Mouse (Mus musculus): Measurements from ENCODE around the gene Hoxa5.

The Hoxa5 gene

DNA sequence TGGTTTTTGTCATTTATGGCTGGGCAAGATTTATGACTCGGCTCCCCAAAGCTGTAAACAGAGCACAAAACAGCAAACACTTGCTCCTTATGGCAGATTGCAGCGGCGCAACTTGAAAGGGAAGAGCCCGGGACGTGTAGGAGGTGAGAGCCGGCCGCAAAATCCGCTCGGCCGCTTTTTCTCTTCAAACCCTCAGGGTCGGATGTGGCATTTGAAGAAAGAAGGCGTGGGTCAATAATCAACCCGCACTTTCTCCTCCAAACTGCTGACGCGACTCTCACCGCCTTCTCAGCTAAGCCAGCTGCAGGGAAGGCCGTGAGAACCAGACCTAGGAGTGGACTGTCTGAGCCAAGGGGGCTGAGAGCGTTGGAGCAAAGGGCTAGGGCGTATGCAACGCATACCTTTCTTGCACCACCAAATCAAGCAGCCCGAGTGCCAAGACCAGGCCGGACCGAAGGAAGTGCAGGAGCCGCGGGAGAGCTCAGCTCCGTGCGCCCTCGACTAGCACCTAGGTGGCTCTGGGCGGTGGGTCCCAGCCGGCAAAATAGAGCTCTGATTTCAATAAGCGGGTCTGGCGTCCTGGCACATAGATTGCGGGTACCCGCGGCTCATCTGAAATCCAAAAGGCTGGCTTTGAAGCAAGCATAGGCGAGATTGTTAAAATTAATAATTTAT is 27.2 kb downstream of the Hoxa5 start, which contains the start of gene 5730596B20Rik:
TSS of gene 5730596B20Rik (plus strand) at position 438 of the 675 bp plus-strand sequence.
- no peak for DNase-seq (ENCODE audit: low read depth, low spot score)

GRCm38 (mm10) chr6:52176391-52176790 is 28.0 kb downstream of the Hoxa5 start:
- DNase-seq (ENCODE audit: low read depth, low spot score): no peak

DNA sequence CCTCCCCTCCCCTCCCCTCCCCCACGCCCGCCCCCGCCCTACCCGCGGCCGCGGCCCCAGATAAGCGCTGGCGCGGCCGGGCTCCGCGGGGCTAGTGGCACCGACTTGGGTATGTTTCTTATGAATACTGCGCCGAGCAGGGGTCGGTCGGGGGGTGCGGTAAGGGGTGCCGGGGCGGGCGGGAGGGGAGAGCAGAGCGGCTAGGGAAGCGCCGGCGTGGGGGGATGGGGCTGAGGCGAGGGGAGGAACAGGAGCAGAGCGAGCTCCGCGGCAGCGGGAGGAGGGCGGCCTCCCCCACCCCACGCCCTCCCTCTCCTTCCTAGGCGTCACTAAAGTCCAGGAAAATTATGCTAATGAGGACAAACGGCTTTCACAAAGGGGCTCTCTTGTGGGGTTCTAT is 28.5 kb downstream of the Hoxa5 start:
- DNase-seq (ENCODE audit: low read depth, low spot score): no peak

DNA sequence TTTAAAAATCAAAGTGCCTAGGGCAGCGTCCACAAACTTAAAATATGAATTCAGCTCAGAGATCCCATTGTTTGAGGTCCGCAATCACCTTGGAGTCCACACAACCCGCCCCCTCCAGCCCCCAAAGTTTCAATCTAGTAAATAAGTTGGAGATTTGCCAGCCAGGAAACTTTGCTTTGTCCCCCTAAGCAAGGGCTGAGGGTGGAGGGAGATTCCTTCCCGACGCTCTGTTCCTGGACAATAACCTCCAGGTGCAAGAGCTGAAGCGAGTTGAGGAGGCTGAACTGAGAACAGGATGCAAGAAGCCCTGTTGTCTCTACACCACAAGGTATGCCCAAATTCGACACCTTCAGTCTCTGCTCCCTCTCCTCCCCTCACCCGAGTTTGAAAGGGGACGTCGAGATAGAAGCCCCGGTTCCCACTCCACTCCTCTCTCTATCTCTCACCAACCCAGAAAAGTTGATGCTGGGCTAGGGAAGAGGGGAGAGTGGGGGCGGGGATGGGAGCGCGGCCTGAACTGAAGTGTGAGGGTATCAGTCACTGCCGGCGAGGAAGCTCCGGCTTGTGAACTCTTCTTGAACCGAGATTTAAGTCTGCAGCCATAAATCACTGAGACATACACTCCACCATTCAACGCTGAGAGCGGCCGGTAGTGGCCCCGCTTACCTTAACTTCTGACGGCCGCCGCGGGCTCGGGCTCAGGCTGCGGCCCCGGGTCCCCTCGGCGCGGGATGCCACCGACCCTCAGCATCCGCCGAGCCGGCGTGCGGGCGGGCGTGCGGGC is 29.2 kb downstream of the Hoxa5 start:
- DNase-seq (ENCODE audit: low read depth, low spot score): no peak

DNA sequence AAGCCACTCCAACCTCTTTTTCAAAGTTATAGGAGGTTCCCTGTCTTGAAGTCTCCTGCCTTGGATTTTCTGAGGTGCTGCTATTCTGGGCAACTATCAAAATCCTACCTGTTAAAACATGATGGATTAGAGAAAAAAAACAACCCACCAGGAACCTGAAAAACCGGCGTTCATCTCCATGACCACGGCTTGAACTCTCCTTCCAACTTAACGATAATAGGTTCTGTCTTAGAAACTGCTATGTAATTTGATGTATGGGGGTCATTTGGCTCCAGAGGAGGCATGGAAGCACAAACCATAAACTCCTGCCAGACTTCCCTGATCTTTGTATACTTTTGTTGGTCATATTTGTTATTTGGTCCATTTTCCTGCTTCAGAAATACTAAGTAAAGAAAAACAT is 30.7 kb downstream of the Hoxa5 start:
- no peak for DNase-seq (ENCODE audit: low read depth, low spot score)

GRCm38 (mm10) chr6:52172501-52172900 is 31.9 kb downstream of the Hoxa5 start:
- peak; percentile 38 for DNase-seq (ENCODE audit: low read depth, low spot score)

DNA sequence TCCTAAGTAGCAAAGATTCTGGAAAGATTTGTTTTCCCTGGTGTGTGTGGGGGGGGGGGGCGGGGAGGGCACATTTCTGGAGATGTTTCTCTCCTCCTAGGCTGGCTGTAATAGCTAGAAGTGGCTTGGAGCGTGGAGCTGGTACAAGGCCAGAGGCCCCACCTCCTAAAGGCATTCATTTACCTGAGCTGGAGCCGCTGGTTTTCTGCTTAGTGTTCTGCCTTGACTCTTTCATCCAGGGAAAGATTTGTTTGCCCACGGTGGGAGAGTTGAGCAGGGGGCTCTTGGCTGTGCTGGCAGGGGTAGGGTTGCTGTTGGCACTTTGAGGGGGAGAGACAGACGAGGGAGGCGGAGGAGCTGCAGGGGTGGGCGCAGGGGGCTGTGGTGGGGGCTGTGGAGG is 32.4 kb downstream of the Hoxa5 start:
- DNase-seq (ENCODE audit: low read depth, low spot score): no peak

DNA sequence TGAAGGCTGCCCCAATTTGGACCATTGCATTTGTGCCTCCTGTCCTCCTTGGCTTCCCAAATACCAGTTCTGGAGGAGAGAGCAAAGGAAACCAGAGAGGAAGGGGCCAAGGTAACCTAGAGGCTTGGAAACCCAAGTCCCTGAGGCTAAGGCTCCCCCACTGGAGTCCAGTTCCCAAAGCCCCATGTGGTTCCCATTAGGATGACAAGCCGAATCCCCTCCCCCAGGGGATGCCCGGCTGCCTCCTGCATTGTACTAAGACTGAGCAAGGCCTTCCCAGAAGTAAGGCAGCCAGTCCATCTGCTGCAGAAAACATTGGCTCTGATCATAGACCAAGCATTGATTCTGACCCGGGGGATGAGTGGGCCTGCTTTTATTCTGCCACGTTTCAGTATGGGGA is 33.1 kb downstream of the Hoxa5 start:
- no peak for DNase-seq (ENCODE audit: low read depth, low spot score)

GRCm38 (mm10) chr6:52170898-52171223 is 33.5 kb downstream of the Hoxa5 start:
- DNase-seq (ENCODE audit: low read depth, low spot score): no peak

DNA sequence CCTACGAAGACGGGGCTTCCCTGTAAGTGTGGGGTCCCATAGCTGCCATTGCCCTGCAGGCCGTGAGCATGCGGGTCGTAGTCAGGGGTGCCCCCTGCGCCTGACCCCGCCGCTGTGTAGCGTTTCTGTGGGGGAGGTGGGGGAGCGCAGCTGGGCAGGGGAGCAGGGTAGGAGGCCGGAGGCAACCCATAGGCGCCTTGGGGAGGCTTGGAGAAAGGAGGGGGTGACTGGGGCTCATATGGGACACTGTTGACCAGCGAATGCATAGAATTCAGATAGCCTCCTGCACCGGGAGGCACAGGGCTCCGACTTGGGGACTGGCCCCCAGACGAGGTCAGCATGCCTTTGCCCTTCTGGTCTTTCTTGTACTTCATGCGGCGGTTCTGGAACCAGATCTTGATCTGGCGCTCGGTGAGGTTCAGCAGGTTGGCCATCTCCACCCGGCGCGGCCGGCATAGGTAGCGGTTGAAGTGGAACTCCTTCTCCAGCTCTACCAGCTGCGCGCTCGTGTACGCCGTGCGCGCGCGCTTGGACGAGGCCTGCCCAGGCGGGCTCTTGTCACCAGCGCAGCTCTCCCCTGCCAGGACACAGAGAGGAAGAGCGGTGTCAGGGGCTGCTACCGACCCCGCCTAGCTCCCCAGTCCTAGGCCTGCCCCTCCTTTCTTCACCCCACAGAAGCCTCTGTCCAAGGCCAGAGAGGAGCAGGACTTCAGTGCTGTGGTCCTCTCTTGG is 34.1 kb downstream of the Hoxa5 start:
- DNase-seq (ENCODE audit: low read depth, low spot score): no peak

DNA sequence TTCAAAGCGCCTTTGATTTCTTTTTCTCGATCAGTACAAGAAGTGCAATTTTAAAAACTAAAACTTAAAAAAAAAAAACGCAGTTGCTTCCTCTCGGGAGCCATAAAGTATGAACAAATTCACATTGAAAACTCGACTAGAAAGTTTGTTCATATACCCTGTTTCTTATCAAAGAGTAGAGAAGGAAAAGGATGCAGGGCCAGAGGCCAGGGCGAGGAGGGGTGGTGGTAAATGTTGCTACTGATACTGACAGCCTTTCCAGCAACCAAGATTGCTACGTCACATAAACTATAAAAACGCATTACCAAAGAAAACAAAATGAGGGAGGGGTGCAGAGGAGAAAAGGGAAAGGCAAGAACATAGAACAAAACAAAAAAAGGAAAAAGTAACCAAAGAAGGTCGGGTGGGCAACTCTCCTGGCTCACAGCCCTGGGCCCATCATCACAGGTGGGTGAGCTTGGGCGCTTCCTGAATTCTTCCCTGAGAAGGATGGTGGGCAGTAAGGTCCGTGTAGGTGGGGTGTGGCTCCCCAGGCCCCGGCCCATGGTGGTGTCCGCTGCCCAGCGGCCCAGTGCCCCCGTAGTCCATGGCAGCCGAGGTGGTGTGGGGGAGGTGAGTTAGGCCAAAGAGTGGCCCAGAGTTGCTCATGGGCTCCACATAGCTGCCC is 34.8 kb downstream of the Hoxa5 start:
- DNase-seq (ENCODE audit: low read depth, low spot score): no peak

- no peak for DNase-seq (ENCODE audit: low read depth, low spot score)
These were observed 36.0 kb downstream of the Hoxa5 start for GRCm38 (mm10) chr6:52168191-52169055.

GRCm38 (mm10) chr6:52167736-52168161 is 36.6 kb downstream of the Hoxa5 start:
- DNase-seq (ENCODE audit: low read depth, low spot score): no peak

- no peak for DNase-seq (ENCODE audit: low read depth, low spot score)
These were observed 37.2 kb downstream of the Hoxa5 start for GRCm38 (mm10) chr6:52167176-52167575.

- DNase-seq (ENCODE audit: low read depth, low spot score): no peak
These were observed 37.8 kb downstream of the Hoxa5 start for GRCm38 (mm10) chr6:52166431-52167077.

DNA sequence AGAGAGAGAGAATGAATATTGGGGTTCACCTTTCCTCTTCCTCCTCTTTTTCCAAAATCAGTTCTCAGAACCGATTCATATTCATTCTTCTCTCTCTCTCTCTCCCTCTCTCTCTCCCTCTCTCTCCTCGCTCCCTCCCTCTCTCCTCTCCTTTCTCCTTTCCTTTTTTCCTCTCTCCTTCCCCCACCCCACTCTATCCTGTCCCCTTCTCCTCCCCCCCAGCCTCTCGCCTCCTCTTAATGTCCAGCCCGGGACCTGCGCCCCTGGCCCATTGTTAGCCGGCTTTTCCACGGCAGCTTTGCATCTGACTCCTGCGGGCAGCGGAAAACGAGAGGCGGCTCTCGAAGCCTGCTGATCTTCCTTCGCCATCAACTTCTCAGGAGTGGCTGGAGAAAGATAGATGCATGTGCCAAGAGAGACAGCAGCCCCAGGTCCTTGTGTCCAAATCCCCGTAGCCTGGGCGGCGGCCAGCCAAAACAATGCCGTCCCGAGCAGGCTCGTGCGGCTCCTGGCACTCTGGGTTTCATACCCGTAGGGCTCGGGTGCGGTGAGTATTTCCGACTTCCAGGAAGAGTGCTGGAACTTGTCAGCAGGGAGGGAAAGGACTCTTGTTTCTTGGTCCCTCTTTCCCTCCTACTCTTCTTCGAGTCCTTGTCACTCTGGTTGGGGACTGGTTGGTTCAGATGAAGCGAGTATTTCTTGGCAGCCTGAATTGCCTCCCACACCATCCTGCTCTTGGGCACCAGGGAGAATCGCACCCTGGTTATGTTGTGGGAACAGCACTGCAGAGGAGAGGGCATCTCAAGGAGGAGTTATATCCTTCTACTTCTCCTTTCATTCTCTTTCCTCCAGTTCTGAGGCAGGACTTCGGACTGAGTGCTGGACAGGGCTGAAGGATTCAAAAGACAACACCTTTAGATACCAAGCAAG is 38.7 kb downstream of the Hoxa5 start:
- no peak for DNase-seq (ENCODE audit: low read depth, low spot score)

GRCm38 (mm10) chr6:52164626-52165440 is 39.6 kb downstream of the Hoxa5 start, which contains the start of gene Hoxa2:
Gene Hoxa2 (minus strand): TSS chr6:52164831.
- no peak for DNase-seq (ENCODE audit: low read depth, low spot score)

DNA sequence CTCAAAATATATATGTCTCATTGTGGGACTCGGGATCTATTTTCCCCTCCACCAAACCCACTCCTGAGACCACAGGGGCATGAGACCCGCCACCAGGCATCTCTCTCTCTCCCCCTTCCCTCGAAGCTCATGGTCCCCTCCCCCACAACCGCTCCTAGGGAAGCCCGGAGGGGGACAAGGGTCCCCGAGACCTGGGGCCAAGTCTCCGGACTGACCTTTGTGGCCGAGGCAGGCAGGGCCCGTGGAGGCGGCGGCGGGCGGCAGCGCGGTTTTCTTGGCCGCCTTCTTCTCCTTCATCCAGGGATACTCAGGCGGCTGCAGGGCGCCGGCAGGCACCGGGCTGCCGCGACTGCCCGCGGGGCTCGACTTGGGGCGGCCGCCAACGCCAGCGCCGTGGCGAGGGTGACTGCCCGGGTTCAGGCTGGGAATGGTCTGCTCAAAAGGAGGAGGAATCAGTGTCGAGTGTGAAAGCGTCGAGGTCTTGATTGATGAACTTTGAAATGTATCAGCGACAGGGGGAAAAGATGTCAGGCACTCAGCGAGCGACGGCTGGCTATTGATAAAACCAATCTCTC is 40.2 kb downstream of the Hoxa5 start:
- no peak for DNase-seq (ENCODE audit: low read depth, low spot score)
